Mouse (Mus musculus) MEL (cell line): ENCODE measurements around the gene 9630041A04Rik. TPM values are rescaled to one million over a fixed set of nuclear protein-coding genes. Genes with fewer than 3 reads are reported as not detected.

Experiments used
- DNase-seq: peaks from one replicate; pipeline ENCODE4 v3.0.0; 2011; ENCODE audit warnings: low read depth, low spot score
- H3K27ac ChIP-seq: 2 replicates; pipeline ENCODE4 v1.5.1; 2012; ENCODE audit warnings: low read depth, mild to moderate bottlenecking, control low read depth, low read length, moderate library complexity; ENCODE audit not compliant: control insufficient read depth
- H3K27me3 ChIP-seq, 2 experiments: fragments of 150-350 bp in 1 of 2; sonication (generic) in 1 of 2; 2 replicates each; pipeline ENCODE4 v1.6.1; 2012; ENCODE audit warnings: low read length in 2 of 2, mild to moderate bottlenecking in 2 of 2, improper control_type of control experiment in 1 of 2, moderate library complexity in 1 of 2; ENCODE audit not compliant: insufficient read depth in 2 of 2, control insufficient read depth in 1 of 2
- H3K36me3 ChIP-seq, 2 experiments: 2 replicates each; pipeline ENCODE4 v1.6.1; 2012 to 2014; ENCODE audit warnings: low read length in 2 of 2, improper control_type of control experiment in 1 of 2, inconsistent platforms in 1 of 2, mild to moderate bottlenecking in 1 of 2; ENCODE audit not compliant: insufficient read depth in 2 of 2, control insufficient read depth in 1 of 2
- H3K4me1 ChIP-seq, 2 experiments: fragments of 150-350 bp in 1 of 2; sonication (generic) in 1 of 2; 2 replicates each; pipeline ENCODE4 v1.6.1; 2012; ENCODE audit warnings: low read length in 2 of 2, improper control_type of control experiment in 1 of 2, mild to moderate bottlenecking in 1 of 2; ENCODE audit not compliant: insufficient read depth in 2 of 2, control insufficient read depth in 1 of 2
- H3K4me3 ChIP-seq, 2 experiments: fragments of 150-350 bp in 1 of 2; sonication (generic) in 1 of 2; 2 replicates each; pipeline ENCODE4 v1.5.1; 2012; ENCODE audit warnings: low read depth in 2 of 2, low read length in 2 of 2, mild to moderate bottlenecking in 2 of 2, moderate library complexity in 2 of 2, control low read depth in 1 of 2, improper control_type of control experiment in 1 of 2; ENCODE audit not compliant: control insufficient read depth in 1 of 2, insufficient read depth in 1 of 2
- H3K79me2 ChIP-seq: 2 replicates; pipeline ENCODE4 v1.6.1; 2012; ENCODE audit warnings: mild to moderate bottlenecking, low read length, moderate library complexity; ENCODE audit not compliant: control insufficient read depth, poor library complexity, insufficient read depth
- H3K9ac ChIP-seq: 2 replicates; pipeline ENCODE4 v1.6.1; 2012; ENCODE audit warnings: low read depth, mild to moderate bottlenecking, control low read depth, low read length, moderate library complexity; ENCODE audit not compliant: control insufficient read depth, poor library complexity, severe bottlenecking
- H3K9me3 ChIP-seq: fragments of 150-350 bp; sonication (generic); replicated peaks from 2 replicates; pipeline ENCODE4 v1.6.1; 2012; ENCODE audit warnings: mild to moderate bottlenecking, low read length, improper control_type of control experiment, moderate library complexity; ENCODE audit not compliant: insufficient read depth
- CHD1 ChIP-seq: IDR thresholded peaks from 2 replicates; pipeline ENCODE4 v1.6.1; 2012; ENCODE audit warnings: low read depth, mild to moderate bottlenecking, inconsistent platforms, low read length, improper control_type of control experiment
- CHD2 ChIP-seq: IDR thresholded peaks from 2 replicates; pipeline ENCODE4 v1.6.1; 2011; ENCODE audit warnings: low read length, improper control_type of control experiment
- ELF1 ChIP-seq: IDR thresholded peaks from 2 replicates; pipeline ENCODE4 v1.6.1; 2014; ENCODE audit warnings: low read depth, mild to moderate bottlenecking, inconsistent platforms, low read length, improper control_type of control experiment, moderate library complexity
- GABPA ChIP-seq: IDR thresholded peaks from 2 replicates; pipeline ENCODE4 v1.6.1; 2012; ENCODE audit warnings: low read depth, mild to moderate bottlenecking, inconsistent platforms, low read length, improper control_type of control experiment, moderate library complexity
- GATA1 ChIP-seq: IDR thresholded peaks from 2 replicates; pipeline ENCODE4 v1.6.1; 2011; ENCODE audit warnings: low read depth, low read length, improper control_type of control experiment
- HCFC1 ChIP-seq: IDR thresholded peaks from 2 replicates; pipeline ENCODE4 v1.6.1; 2012; ENCODE audit warnings: low read depth, mild to moderate bottlenecking, inconsistent platforms, low read length, improper control_type of control experiment, moderate library complexity
- JUND ChIP-seq: IDR thresholded peaks from 2 replicates; pipeline ENCODE4 v1.6.1; 2011; ENCODE audit warnings: low read depth, mild to moderate bottlenecking, improper control_type of control experiment, low read length
- MXI1 ChIP-seq: IDR thresholded peaks from 2 replicates; pipeline ENCODE4 v1.6.1; 2011; ENCODE audit warnings: mild to moderate bottlenecking, low read depth, low read length, improper control_type of control experiment
- MYB ChIP-seq: IDR thresholded peaks from 2 replicates; pipeline ENCODE4 v1.6.1; 2011; ENCODE audit warnings: mild to moderate bottlenecking, low read depth, low read length, improper control_type of control experiment
- MYC ChIP-seq: IDR thresholded peaks from 2 replicates; pipeline ENCODE4 v1.6.1; 2011; ENCODE audit warnings: low read depth, mild to moderate bottlenecking, low read length, improper control_type of control experiment, moderate library complexity
- NRF1 ChIP-seq: IDR thresholded peaks from 2 replicates; pipeline ENCODE4 v1.6.1; 2014; ENCODE audit warnings: low read depth, mild to moderate bottlenecking, inconsistent platforms, low read length, improper control_type of control experiment, moderate library complexity; ENCODE audit not compliant: poor library complexity, insufficient read depth, severe bottlenecking
- POLR2A ChIP-seq, 2 experiments: IDR thresholded peaks; 2 replicates each; pipeline ENCODE4 v1.6.1; 2011 to 2012; ENCODE audit warnings: low read length in 2 of 2, mild to moderate bottlenecking in 2 of 2, control low read depth in 1 of 2, improper control_type of control experiment in 1 of 2, low read depth in 1 of 2, moderate library complexity in 1 of 2; ENCODE audit not compliant: control insufficient read depth in 1 of 2, insufficient read depth in 1 of 2, poor library complexity in 1 of 2
- POLR2AphosphoS2 ChIP-seq: IDR thresholded peaks from 2 replicates; pipeline ENCODE4 v1.6.1; 2011; ENCODE audit warnings: low read length, improper control_type of control experiment
- POLR2AphosphoS5 ChIP-seq: IDR thresholded peaks from 2 replicates; pipeline ENCODE4 v1.6.1; 2012; ENCODE audit warnings: low read depth, borderline replicate concordance, mild to moderate bottlenecking, inconsistent platforms, low read length, moderate library complexity, mixed read lengths
- RCOR1 ChIP-seq: IDR thresholded peaks from 2 replicates; pipeline ENCODE4 v1.6.1; 2012; ENCODE audit warnings: low read depth, mild to moderate bottlenecking, inconsistent platforms, low read length, improper control_type of control experiment
- SIN3A ChIP-seq: IDR thresholded peaks from 2 replicates; pipeline ENCODE4 v1.6.1; 2012; ENCODE audit warnings: low read length, improper control_type of control experiment, inconsistent platforms
- SMC3 ChIP-seq: IDR thresholded peaks from 2 replicates; pipeline ENCODE4 v1.6.1; 2011; ENCODE audit warnings: low read depth, low read length, improper control_type of control experiment
- TAL1 ChIP-seq: IDR thresholded peaks from 2 replicates; pipeline ENCODE4 v1.6.1; 2012; ENCODE audit warnings: mild to moderate bottlenecking, inconsistent platforms, low read length, moderate library complexity, mixed read lengths
- TBP ChIP-seq: IDR thresholded peaks from 2 replicates; pipeline ENCODE4 v1.8.0; 2011; ENCODE audit warnings: low read depth, low read length, improper control_type of control experiment
- UBTF ChIP-seq: IDR thresholded peaks from 2 replicates; pipeline ENCODE4 v1.6.1; 2012; ENCODE audit warnings: low read depth, mild to moderate bottlenecking, inconsistent platforms, low read length, improper control_type of control experiment, moderate library complexity, borderline replicate concordance; ENCODE audit not compliant: insufficient read depth
- USF1 ChIP-seq: IDR thresholded peaks from 2 replicates; pipeline ENCODE4 v1.6.1; 2014; ENCODE audit warnings: low read depth, mild to moderate bottlenecking, inconsistent platforms, low read length, improper control_type of control experiment, moderate library complexity
- ZKSCAN1 ChIP-seq: IDR thresholded peaks from 2 replicates; pipeline ENCODE4 v1.6.1; 2012; ENCODE audit warnings: low read depth, mild to moderate bottlenecking, inconsistent platforms, low read length, improper control_type of control experiment, moderate library complexity
- ZMIZ1 ChIP-seq: IDR thresholded peaks from 2 replicates; pipeline ENCODE4 v1.6.1; 2012; ENCODE audit warnings: low read depth, mild to moderate bottlenecking, inconsistent platforms, low read length, improper control_type of control experiment, moderate library complexity
- polyA plus RNA-seq, 2 experiments: library from polyadenylated mRNA; stranded (reverse) in 1 of 2; unstranded in 1 of 2; fragments of >175 nt in 1 of 2; fragments of >200 nt in 1 of 2; gene quantifications; 2 replicates each; pipeline versions ENCODE4 v1.2.1 to v1.2.4; 2012; ENCODE audit warnings: low replicate concordance in 2 of 2, low read depth in 1 of 2; ENCODE audit not compliant: insufficient read length in 2 of 2, insufficient read depth in 1 of 2, missing spikeins in 1 of 2
- total RNA-seq: library from RNA; depleted of rRNA; stranded (reverse); fragments of 300-350 nt; gene quantifications from 2 replicates; pipeline ENCODE4 v1.2.3, GENCODE M21; 2012

The 9630041A04Rik gene
- total and polyA plus RNA-seq, 3 experiments: not detected

GRCm38 (mm10) chr9:101971806-101972205, 110.2 kb downstream of the 9630041A04Rik start:
- Histone ChIP-seq H3K4me3 (no peak overlapping the region), H3K27me3 (no peaks in the 10 kb centered on the region), H3K9me3 (no peaks in the 10 kb centered on the region), H3K79me2 (no peaks in the 10 kb centered on the region), H3K9ac (no peak overlapping the region), H3K36me3 (no peaks in the 10 kb centered on the region), H3K27ac (no peak overlapping the region), H3K4me1 (no peaks in the 10 kb centered on the region)
- TF ChIP-seq MYB (no peak), JUND (no peak), POLR2A (IDR thresholded peaks at IDR 0.05; ENCODE audit: control insufficient read depth in 1 of 2, insufficient read depth in 1 of 2, low read depth in 1 of 2, low read length in 2 of 2, poor library complexity in 1 of 2) (no peak), ZMIZ1 (no peak), GABPA (no peak), ZKSCAN1 (no peak), POLR2AphosphoS5 (no peak), CHD2 (no peak), CHD1 (no peak), NRF1 (no peak), GATA1 (no peak), ELF1 (no peak), UBTF (no peak), TBP (no peak), MXI1 (no peak)
- DNase-seq: no peak

GRCm38 (mm10) chr9:101972314-101972713, 110.7 kb downstream of the 9630041A04Rik start:
- Histone ChIP-seq H3K27ac (no peak overlapping the region), H3K27me3 (no peaks in the 10 kb centered on the region), H3K36me3 (no peaks in the 10 kb centered on the region), H3K9ac (no peak overlapping the region), H3K9me3 (no peaks in the 10 kb centered on the region), H3K4me3 (no peak overlapping the region), H3K79me2 (no peaks in the 10 kb centered on the region), H3K4me1 (no peaks in the 10 kb centered on the region)
- no peak for DNase-seq
- no peak for TF ChIP-seq USF1
- TF ChIP-seq HCFC1: no peak
- no peak for TF ChIP-seq ELF1
- TF ChIP-seq SIN3A: no peak
- TF ChIP-seq TBP: no peak
- no peak for TF ChIP-seq ZMIZ1
- TF ChIP-seq SMC3: no peak
- TF ChIP-seq MYB: no peak
- no peak for TF ChIP-seq MXI1
- TF ChIP-seq MYC: no peak
- TF ChIP-seq JUND: no peak
- no peak for TF ChIP-seq RCOR1
- no peak for TF ChIP-seq TAL1
- no peak for TF ChIP-seq POLR2AphosphoS2
